Mouse (Mus musculus) CH12.LX (cell line): ENCODE measurements around the gene Pdlim3. TPM values are rescaled to one million over a fixed set of nuclear protein-coding genes. Genes with fewer than 3 reads are reported as not detected.

ENCODE experiments used
- DNase-seq: peaks from one replicate; pipeline ENCODE4 v3.0.0-alpha.2; 2013; ENCODE audit errors: extremely low read depth
- H3K27ac ChIP-seq: 2 replicates; pipeline ENCODE4 v1.5.1; 2012; ENCODE audit warnings: low read depth, mild to moderate bottlenecking, control low read depth, moderate library complexity; ENCODE audit not compliant: insufficient read depth
- H3K27me3 ChIP-seq: replicated peaks from 2 replicates; pipeline ENCODE3; 2012; ENCODE audit warnings: inconsistent platforms
- H3K36me3 ChIP-seq, 2 experiments: replicated peaks in 1 of 2; 2 replicates each; pipeline versions ENCODE3 to v1.6.1; 2012; ENCODE audit warnings: inconsistent platforms in 1 of 2, low read length in 1 of 2, mild to moderate bottlenecking in 1 of 2, mixed read lengths in 1 of 2, moderate library complexity in 1 of 2; ENCODE audit not compliant: control insufficient read depth in 1 of 2, insufficient read depth in 1 of 2
- H3K4me1 ChIP-seq, 2 experiments: 2 replicates each; pipeline ENCODE4 v1.6.1; 2012; ENCODE audit warnings: inconsistent platforms in 1 of 2, moderate library complexity in 1 of 2; ENCODE audit not compliant: insufficient read depth in 2 of 2, control insufficient read depth in 1 of 2
- H3K4me2 ChIP-seq: 2 replicates; pipeline ENCODE4 v1.6.1; 2012; ENCODE audit warnings: low read depth, mild to moderate bottlenecking, control low read depth; ENCODE audit not compliant: poor library complexity, insufficient read depth, severe bottlenecking
- H3K4me3 ChIP-seq, 3 experiments: fragments of 150-350 bp in 1 of 3; sonication (generic) in 1 of 3; replicated peaks in 1 of 3; 2 replicates each; pipeline versions ENCODE3 to v1.5.1; 2011 to 2012; ENCODE audit warnings: low read depth in 2 of 3, low read length in 2 of 3, mild to moderate bottlenecking in 2 of 3, moderate library complexity in 2 of 3, control low read depth in 1 of 3, improper control_type of control experiment in 1 of 3, inconsistent platforms in 1 of 3, mixed read lengths in 1 of 3; ENCODE audit not compliant: poor library complexity in 1 of 3
- H3K79me2 ChIP-seq: replicated peaks from 2 replicates; pipeline ENCODE4 v1.6.1; 2012; ENCODE audit warnings: mild to moderate bottlenecking, moderate library complexity; ENCODE audit not compliant: control insufficient read depth, poor library complexity, insufficient read depth, severe bottlenecking; ENCODE audit errors: extremely low read depth
- H3K9ac ChIP-seq: 2 replicates; pipeline ENCODE4 v1.6.1; 2012; ENCODE audit warnings: low read depth, mild to moderate bottlenecking, control low read depth, moderate library complexity; ENCODE audit not compliant: insufficient read depth
- H3K9me3 ChIP-seq: replicated peaks from 2 replicates; pipeline ENCODE3; 2012; ENCODE audit warnings: low read length, inconsistent platforms, mixed read lengths
- CHD1 ChIP-seq: IDR thresholded peaks from 2 replicates; pipeline ENCODE4 v1.6.1; 2012; ENCODE audit warnings: low read depth, low read length, improper control_type of control experiment, inconsistent platforms
- CHD2 ChIP-seq: IDR thresholded peaks from 2 replicates; pipeline ENCODE4 v1.6.1; 2011; ENCODE audit warnings: low read length, improper control_type of control experiment
- CTCF ChIP-seq, 2 experiments: IDR thresholded peaks in 1 of 2; conservative IDR thresholded peaks in 1 of 2; 2 replicates each; pipeline ENCODE4 v1.5.1; 2011 to 2012; ENCODE audit warnings: low read depth in 2 of 2, low read length in 2 of 2, improper control_type of control experiment in 1 of 2, inconsistent platforms in 1 of 2, mild to moderate bottlenecking in 1 of 2, moderate library complexity in 1 of 2
- E2F4 ChIP-seq: IDR thresholded peaks from 2 replicates; pipeline ENCODE4 v1.6.1; 2011; ENCODE audit warnings: low read depth, low read length, improper control_type of control experiment; ENCODE audit not compliant: insufficient replicate concordance
- EP300 ChIP-seq: IDR thresholded peaks from 2 replicates; pipeline ENCODE4 v1.6.1; 2011; ENCODE audit warnings: low read length, improper control_type of control experiment
- ETS1 ChIP-seq: conservative IDR thresholded peaks from 2 replicates; pipeline ENCODE4 v1.6.1; 2012; ENCODE audit warnings: low read depth, mild to moderate bottlenecking, inconsistent platforms, low read length, improper control_type of control experiment, moderate library complexity
- GABPA ChIP-seq: IDR thresholded peaks from 2 replicates; pipeline ENCODE4 v1.6.1; 2012; ENCODE audit warnings: low read depth, low read length, improper control_type of control experiment, inconsistent platforms; ENCODE audit not compliant: insufficient replicate concordance
- HCFC1 ChIP-seq: IDR thresholded peaks from 2 replicates; pipeline ENCODE4 v1.6.1; 2012; ENCODE audit warnings: low read depth, mild to moderate bottlenecking, inconsistent platforms, low read length, improper control_type of control experiment
- JUND ChIP-seq: conservative IDR thresholded peaks from 2 replicates; pipeline ENCODE4 v1.6.1; 2011; ENCODE audit warnings: low read depth, low read length, improper control_type of control experiment
- KAT2A ChIP-seq: IDR thresholded peaks from 2 replicates; pipeline ENCODE4 v1.6.1; 2012; ENCODE audit warnings: low read length, improper control_type of control experiment, inconsistent platforms; ENCODE audit not compliant: insufficient replicate concordance
- MAFK ChIP-seq: IDR thresholded peaks from 2 replicates; pipeline ENCODE4 v1.6.1; 2011; ENCODE audit warnings: low read length, improper control_type of control experiment; ENCODE audit not compliant: insufficient replicate concordance
- MAX ChIP-seq: IDR thresholded peaks from 2 replicates; pipeline ENCODE4 v1.6.1; 2011; ENCODE audit warnings: low read length, improper control_type of control experiment
- MAZ ChIP-seq: IDR thresholded peaks from 2 replicates; pipeline ENCODE4 v1.6.1; 2012; ENCODE audit warnings: low read depth, mild to moderate bottlenecking, inconsistent platforms, low read length, improper control_type of control experiment, moderate library complexity
- MEF2A ChIP-seq: IDR thresholded peaks from 2 replicates; pipeline ENCODE4 v1.6.1; 2014; ENCODE audit warnings: low read depth, mild to moderate bottlenecking, inconsistent platforms, low read length, improper control_type of control experiment, borderline replicate concordance
- MXI1 ChIP-seq: IDR thresholded peaks from 2 replicates; pipeline ENCODE4 v1.6.1; 2011; ENCODE audit warnings: mild to moderate bottlenecking, low read depth, low read length, improper control_type of control experiment
- NELFE ChIP-seq: IDR thresholded peaks from 2 replicates; pipeline ENCODE4 v1.6.1; 2011; ENCODE audit warnings: low read depth, low read length, improper control_type of control experiment
- NRF1 ChIP-seq: IDR thresholded peaks from 2 replicates; pipeline ENCODE4 v1.6.1; 2014; ENCODE audit warnings: low read depth, mild to moderate bottlenecking, inconsistent platforms, low read length, improper control_type of control experiment, moderate library complexity
- PAX5 ChIP-seq: IDR thresholded peaks from 2 replicates; pipeline ENCODE4 v1.6.1; 2012; ENCODE audit warnings: low read length, inconsistent platforms, mixed read lengths
- POLR2A ChIP-seq: IDR thresholded peaks from 2 replicates; pipeline ENCODE4 v1.6.1; 2011; ENCODE audit warnings: low read depth, mild to moderate bottlenecking, improper control_type of control experiment, low read length
- POLR2AphosphoS2 ChIP-seq: IDR thresholded peaks from 2 replicates; pipeline ENCODE4 v1.6.1; 2011; ENCODE audit warnings: low read depth, low read length, improper control_type of control experiment
- RAD21 ChIP-seq: IDR thresholded peaks from 2 replicates; pipeline ENCODE4 v1.6.1; 2011; ENCODE audit warnings: low read depth, mild to moderate bottlenecking, low read length, improper control_type of control experiment, moderate library complexity
- RCOR1 ChIP-seq: conservative IDR thresholded peaks from 2 replicates; pipeline ENCODE4 v1.6.1; 2012; ENCODE audit warnings: low read depth, mild to moderate bottlenecking, inconsistent platforms, low read length, improper control_type of control experiment
- SIN3A ChIP-seq: IDR thresholded peaks from 2 replicates; pipeline ENCODE4 v1.6.1; 2012; ENCODE audit warnings: low read length, improper control_type of control experiment, inconsistent platforms
- SMC3 ChIP-seq: IDR thresholded peaks from 2 replicates; pipeline ENCODE4 v1.6.1; 2011; ENCODE audit warnings: low read depth, low read length, improper control_type of control experiment
- TBP ChIP-seq: conservative IDR thresholded peaks from 2 replicates; pipeline ENCODE4 v1.6.1; 2011; ENCODE audit warnings: low read depth, low read length, improper control_type of control experiment
- TCF12 ChIP-seq: IDR thresholded peaks from 2 replicates; pipeline ENCODE4 v1.6.1; 2014; ENCODE audit warnings: low read depth, mild to moderate bottlenecking, inconsistent platforms, low read length, improper control_type of control experiment
- USF1 ChIP-seq: IDR thresholded peaks from 2 replicates; pipeline ENCODE4 v1.6.1; 2014; ENCODE audit warnings: low read depth, mild to moderate bottlenecking, inconsistent platforms, low read length, improper control_type of control experiment
- USF2 ChIP-seq: conservative IDR thresholded peaks from 2 replicates; pipeline ENCODE4 v1.6.1; 2011; ENCODE audit warnings: low read depth, low read length, improper control_type of control experiment
- ZKSCAN1 ChIP-seq: IDR thresholded peaks from 2 replicates; pipeline ENCODE4 v1.6.1; 2012; ENCODE audit warnings: low read depth, inconsistent platforms, low read length, improper control_type of control experiment, borderline replicate concordance
- dilution Hi-C: fragments of 300-500 bp; cut with MboI; formaldehyde crosslinking; loops from 2 replicates; pipeline ENCODE4 v1.14.3; 2020; ENCODE audit warnings: low sequenced_read_pairs; ENCODE audit not compliant: extremely low pct_unique_long_range_greater_than_20kb, extremely low pct_ligation_motif_present
- in situ Hi-C: fragments of 300-500 bp; cut with MboI; formaldehyde crosslinking; loops from 3 replicates; pipeline ENCODE4 v1.14.3; 2019; ENCODE audit warnings: low sequenced_read_pairs, low pct_ligation_motif_present, low pct_unique_long_range_greater_than_20kb, mixed read lengths
- polyA plus RNA-seq: library from polyadenylated mRNA; unstranded; fragments of >175 nt; gene quantifications from 2 replicates; pipeline ENCODE4 v1.2.1, GENCODE M21; 2012; ENCODE audit warnings: low read depth; ENCODE audit not compliant: insufficient read length
- total RNA-seq, 2 experiments: library from RNA; depleted of rRNA; stranded (reverse); fragments of 300-350 nt in 1 of 2; fragments of >200 nt in 1 of 2; gene quantifications; 2 replicates each; pipeline ENCODE4 v1.2.3; 2012 to 2014

The Pdlim3 gene
- total and polyA plus RNA-seq, 3 experiments: 0.15 TPM; not detected in 2

DNA sequence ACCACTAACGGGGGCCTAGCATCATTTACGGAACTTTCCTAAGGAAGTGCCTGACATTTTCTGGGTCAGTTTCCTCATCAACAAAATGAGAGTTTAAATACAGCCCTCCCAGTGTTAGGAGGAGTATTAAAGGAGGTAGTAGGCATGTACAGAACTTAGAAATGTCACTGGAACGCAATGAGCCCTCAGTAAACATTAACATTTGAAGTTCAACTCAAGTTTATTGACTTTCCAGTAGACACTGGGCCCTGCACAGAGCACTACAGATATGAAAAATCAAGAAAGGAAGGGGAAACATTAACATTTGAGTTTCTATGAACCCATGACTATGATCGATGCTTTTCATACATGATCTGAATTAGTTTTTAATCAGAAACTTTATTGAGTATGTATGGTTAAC is 30.1 kb upstream of the Pdlim3 start:
- Histone ChIP-seq H3K9ac (no peak overlapping the region), H3K4me2 (no peak overlapping the region), H3K27ac (no peak overlapping the region), H3K4me3 (no peak overlapping the region), H3K9me3 (no peaks in the 10 kb centered on the region), H3K27me3 (no peaks in the 10 kb centered on the region), H3K36me3 (no peaks in the 10 kb centered on the region), H3K79me2 (no peaks in the 10 kb centered on the region), H3K4me1 (peaks cover 2 to 3% of the 10 kb centered on the region in 2 experiments; a peak in 1 of 4 replicates)
- TF ChIP-seq CTCF (conservative IDR thresholded peaks at IDR 0.05 in 1 of 2, IDR thresholded peaks at IDR 0.05 in 1 of 2; ENCODE audit: low read depth in 2 of 2, low read length in 2 of 2) (no peak), USF2 (no peak), SIN3A (no peak), POLR2AphosphoS2 (no peak), NRF1 (no peak), CHD1 (no peak), NELFE (no peak), E2F4 (no peak), GABPA (no peak), PAX5 (no peak), MAX (no peak), MXI1 (no peak), SMC3 (no peak), TCF12 (no peak), JUND (no peak), USF1 (no peak), MAFK (no peak), POLR2A (no peak), ETS1 (no peak)
- no peak for DNase-seq
- dilution Hi-C loops (no loop called here), in situ Hi-C loops (no loop called here)

DNA sequence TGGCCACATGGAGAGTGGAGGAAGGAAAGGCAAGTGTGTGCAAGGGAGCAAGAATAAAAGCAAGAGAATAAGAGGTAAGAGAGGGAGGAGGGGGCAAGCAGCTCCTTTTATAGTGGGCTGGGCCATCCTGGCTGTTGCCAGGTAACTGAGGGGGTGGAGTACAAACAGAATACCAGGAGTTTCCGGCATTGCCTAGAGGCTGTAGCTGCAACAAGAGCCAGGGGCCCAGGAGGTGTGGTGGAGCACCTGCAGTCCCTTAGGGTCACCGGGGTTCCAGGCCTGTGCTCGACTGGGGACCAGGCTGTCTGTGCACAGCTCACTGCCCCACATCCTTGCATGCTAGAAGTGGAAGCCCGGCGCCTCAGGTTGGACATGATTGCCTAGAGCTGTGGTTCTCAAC is 27.5 kb upstream of the Pdlim3 start:
- H3K9me3 ChIP-seq: no peaks in the 10 kb centered on the region
- no peaks in the 10 kb centered on the region for H3K27me3 ChIP-seq
- dilution Hi-C loops: no loop called here
- no peak overlapping the region for H3K27ac ChIP-seq
- peaks cover 2 to 3% of the 10 kb centered on the region in 2 experiments; a peak in 1 of 4 replicates for H3K4me1 ChIP-seq
- in situ Hi-C loops: no loop called here
- H3K79me2 ChIP-seq: no peaks in the 10 kb centered on the region
- no peak overlapping the region for H3K4me2 ChIP-seq
- no peak overlapping the region for H3K9ac ChIP-seq
- TF ChIP-seq NELFE (no peak), USF2 (no peak), PAX5 (no peak), RAD21 (no peak), GABPA (no peak), ZKSCAN1 (no peak), SIN3A (no peak), RCOR1 (no peak), MAZ (no peak), HCFC1 (no peak), USF1 (no peak), JUND (no peak), MEF2A (no peak), EP300 (no peak), TBP (no peak), MXI1 (no peak), MAX (no peak), CHD2 (no peak), KAT2A (no peak), ETS1 (no peak)
- H3K4me3 ChIP-seq: no peak overlapping the region
- DNase-seq: no peak
- no peaks in the 10 kb centered on the region for H3K36me3 ChIP-seq
